25 mouse cellular contexts compared by ENCODE assay signal in genomic region chr3:138334320-138334719, GRCm38 (mm10). TPM values are rescaled to one million over a fixed set of nuclear protein-coding genes. Genes with fewer than 3 reads are reported as not detected.
A peak's percentile ranks its signal among the peaks of the same experiment; 100 is the strongest.
DNase-seq lines count a peak whose midpoint lies in the region; ATAC-seq and TF ChIP-seq lines count a peak whose summit lies in the region.
"Had no signal": no experiment of that assay in that cellular context is flagged by ENCODE, and none has a peak within 500 bp of the region (broad histone marks: within the 10 kb centered on the region; RNA-seq: fewer than 3 reads in every experiment).

No protein-coding gene starts in this region.

- H3K27ac ChIP-seq in heart, embryonic 12.5 days (ENCODE audit: poor library complexity, severe bottlenecking): 0 out of 2 replicates have a peak overlapping the region, but pooled peaks have one; percentile 18
- no peak overlapping the region for H3K27ac ChIP-seq in hindbrain, postnatal 0 days
- no peak overlapping the region for H3K27ac ChIP-seq in limb, embryonic 10.5 days
- H3K27ac ChIP-seq: forebrain, embryonic 12.5 days; heart, embryonic 15.5 days; hindbrain, embryonic 12.5 days; layer of hippocampus, adult 2 months; liver, embryonic 13.5 days; macrophage; midbrain, embryonic 15.5 days had no signal

- no peak for ATAC-seq in heart, embryonic 12.5 days (ENCODE audit: insufficient number of reproducible peaks, low FRiP score)
- ATAC-seq in hindbrain, postnatal 0 days: no peak
- ATAC-seq: intestine, embryonic 16.5 days; midbrain, embryonic 15.5 days had no signal

- 56% methylated on average over 4 of the region's 4 CpGs for WGBS in heart, embryonic 12.5 days
- WGBS in hindbrain, postnatal 0 days: 85% methylated on average over 4 of the region's 4 CpGs
- 61% methylated on average over 4 of the region's 4 CpGs for WGBS in limb, embryonic 10.5 days

- H3K4me2 ChIP-seq in heart, embryonic 12.5 days: no peak overlapping the region
- no peak overlapping the region for H3K4me2 ChIP-seq in hindbrain, postnatal 0 days (ENCODE audit: low read depth, low read length)
- H3K4me2 ChIP-seq: forebrain, embryonic 12.5 days; heart, embryonic 15.5 days; hindbrain, embryonic 12.5 days; liver, embryonic 13.5 days; midbrain, embryonic 15.5 days had no signal

- no peaks in the 10 kb centered on the region for H3K36me3 ChIP-seq in heart, embryonic 12.5 days
- no peaks in the 10 kb centered on the region for H3K36me3 ChIP-seq in hindbrain, postnatal 0 days (ENCODE audit: insufficient read depth, low read length)
- H3K36me3 ChIP-seq in limb, embryonic 10.5 days: no peaks in the 10 kb centered on the region
- H3K36me3 ChIP-seq: forebrain, embryonic 12.5 days; heart, embryonic 15.5 days; hindbrain, embryonic 12.5 days; liver, embryonic 13.5 days; midbrain, embryonic 15.5 days had no signal

- DNase-seq in heart, postnatal 10 days: no peak
- DNase-seq in thymus, postnatal 14 days: peak; percentile 6
- no peak for DNase-seq in thymus, postnatal 25 days
- peak; percentile 89 for DNase-seq in fat pad, adult 2 months (ENCODE audit: extremely low read depth, low read depth, low spot score)
- no peak for DNase-seq in hindbrain, postnatal 0 days (ENCODE audit: low spot score)
- no peak for DNase-seq in limb, embryonic 10.5 days (ENCODE audit: low spot score)
- DNase-seq: cerebellum, adult 9-11 months; kidney, postnatal 10 days; left cerebral cortex, postnatal 4 days; liver, embryonic 13.5 days; retina, postnatal 1 day had no signal

- no peaks in the 10 kb centered on the region for H3K27me3 ChIP-seq in heart, embryonic 12.5 days (replicated peaks)
- no peaks in the 10 kb centered on the region for H3K27me3 ChIP-seq in hindbrain, postnatal 0 days (ENCODE audit: insufficient read depth, low read length)
- no peaks in the 10 kb centered on the region for H3K27me3 ChIP-seq in limb, embryonic 10.5 days (ENCODE audit: low read depth, poor library complexity, severe bottlenecking)
- H3K27me3 ChIP-seq: forebrain, embryonic 12.5 days; heart, embryonic 15.5 days; hindbrain, embryonic 12.5 days; liver, embryonic 13.5 days; midbrain, embryonic 15.5 days had no signal

- no peak overlapping the region for H3K4me3 ChIP-seq in heart, embryonic 12.5 days
- no peak overlapping the region for H3K4me3 ChIP-seq in hindbrain, postnatal 0 days (ENCODE audit: low read length)
- no peak overlapping the region for H3K4me3 ChIP-seq in limb, embryonic 10.5 days
- H3K4me3 ChIP-seq: forebrain, embryonic 12.5 days; heart, embryonic 15.5 days; hindbrain, embryonic 12.5 days; layer of hippocampus, adult 2 months; liver, embryonic 13.5 days; midbrain, embryonic 15.5 days had no signal

- H3K9me3 ChIP-seq in heart, embryonic 12.5 days (replicated peaks): no peaks in the 10 kb centered on the region
- H3K9me3 ChIP-seq in hindbrain, postnatal 0 days (ENCODE audit: low read length): no peaks in the 10 kb centered on the region
- no peaks in the 10 kb centered on the region for H3K9me3 ChIP-seq in limb, embryonic 10.5 days (replicated peaks)
- H3K9me3 ChIP-seq: forebrain, embryonic 12.5 days; heart, embryonic 15.5 days; hindbrain, embryonic 12.5 days; liver, embryonic 13.5 days; midbrain, embryonic 15.5 days had no signal

- peaks cover 18% of the 10 kb centered on the region for H3K4me1 ChIP-seq in heart, embryonic 12.5 days (replicated peaks)
- H3K4me1 ChIP-seq in hindbrain, postnatal 0 days (ENCODE audit: insufficient read depth, low read length): no peaks in the 10 kb centered on the region
- H3K4me1 ChIP-seq in limb, embryonic 10.5 days: 0 out of 2 replicates have a peak, but pooled peaks cover 3% of the 10 kb centered on the region
- H3K4me1 ChIP-seq: forebrain, embryonic 12.5 days; hindbrain, embryonic 12.5 days; midbrain, embryonic 15.5 days had no signal

- H3K9ac ChIP-seq in heart, embryonic 12.5 days: no peak overlapping the region
- no peak overlapping the region for H3K9ac ChIP-seq in hindbrain, postnatal 0 days (replicated peaks; ENCODE audit: low read length)
- H3K9ac ChIP-seq: forebrain, embryonic 12.5 days; heart, embryonic 15.5 days; hindbrain, embryonic 12.5 days; liver, embryonic 13.5 days; midbrain, embryonic 15.5 days had no signal

- intact Hi-C loops in heart, postnatal 10 days (cut with DNase I): no loop called here

- no peak for TF ChIP-seq CTCF in hindbrain, postnatal 0 days (IDR thresholded peaks at IDR 0.05; ENCODE audit: low read depth)

RNA-seq across cellular contexts. Expression of gene Adh6b, which starts 7.3 kb away (rescaled TPM):
- 2.5 and 2.6 TPM in 2 replicates for polyA plus RNA-seq in heart, embryonic 12.5 days (2016; fragmentation: Nextera tagmentation; extraction: Ambion mirVana)
- total RNA-seq in heart, postnatal 10 days (2021): 1 to 10 TPM; 1.3 to 2.2 TPM
- 0.16 TPM in 1 of 2 replicates, not detected in the other for total RNA-seq in hindbrain, postnatal 0 days (2014; rRNA removed)
- polyA plus RNA-seq in hindbrain, postnatal 0 days (2015; fragmentation: Nextera tagmentation; extraction: Ambion mirVana): 0.19 and 0.20 TPM in 2 replicates
- polyA plus RNA-seq in limb, embryonic 10.5 days (2016; fragmentation: Nextera tagmentation; extraction: Ambion mirVana): 0.81 and 1.2 TPM in 2 replicates
- total RNA-seq: ES-E14; layer of hippocampus, adult 2 months; left cerebral cortex, adult 18-20 months had no signal
- polyA plus RNA-seq: frontal cortex, adult 2 months; macrophage; midbrain, embryonic 15.5 days; small intestine, adult 2 months had no signal

RNA-seq across cellular contexts. Expression of gene Adh6a, which starts 21.2 kb away (rescaled TPM):
- polyA plus RNA-seq in heart, embryonic 12.5 days (2016; fragmentation: Nextera tagmentation; extraction: Ambion mirVana): not detected in 2 replicates
- total RNA-seq in heart, postnatal 10 days (2021): not detected
- not detected in 2 replicates for total RNA-seq in hindbrain, postnatal 0 days (2014; rRNA removed)
- polyA plus RNA-seq in hindbrain, postnatal 0 days (2015; fragmentation: Nextera tagmentation; extraction: Ambion mirVana): not detected in 2 replicates
- not detected in 2 replicates for polyA plus RNA-seq in limb, embryonic 10.5 days (2016; fragmentation: Nextera tagmentation; extraction: Ambion mirVana)
- total RNA-seq: adrenal gland, adult 18-20 months; ES-E14; gastrocnemius, postnatal 4 days; layer of hippocampus, adult 2 months; left cerebral cortex, adult 18-20 months; left cerebral cortex, postnatal 4 days had no signal
- polyA plus RNA-seq: forebrain, embryonic 12.5 days; frontal cortex, adult 2 months; heart, embryonic 15.5 days; hindbrain, embryonic 12.5 days; liver, embryonic 13.5 days; macrophage; midbrain, embryonic 15.5 days had no signal

Comparison
In these comparisons a context has a peak if more than half of its experiments do, and no peak if none do; other contexts are left out.
1. DNase-seq: peak in thymus, postnatal 14 days (single experiment) and fat pad, adult 2 months (single experiment); none in heart, postnatal 10 days (0 of 2), thymus, postnatal 25 days (single experiment), hindbrain, postnatal 0 days (single experiment) and limb, embryonic 10.5 days (single experiment).